Mouse (Mus musculus) kidney, embryonic 16.5 days (tissue): ENCODE data around the gene Myrf. TPM values are rescaled to one million over a fixed set of nuclear protein-coding genes. Genes with fewer than 3 reads are reported as not detected.
"Not testable (repeated sequence)": the region's sequence is repeated elsewhere in the genome, so short reads cannot be mapped to it uniquely, and the experiment has no call there.

Experiments used
- ATAC-seq: fragments of 200-750 bp; cut with Nextera tagmentation; 2 replicates; pipeline ENCODE4 v1.8.0; 2017; ENCODE audit warnings: moderate TSS enrichment; ENCODE audit not compliant: low FRiP score, low TSS enrichment
- H3K27ac ChIP-seq: fragments of 300-500 bp; sonication (generic); 2 replicates; pipeline ENCODE4 v1.5.1; 2014; ENCODE audit warnings: low read length
- H3K27me3 ChIP-seq: fragments of 300-500 bp; sonication (generic); 2 replicates; pipeline ENCODE4 v1.6.1; 2014; ENCODE audit warnings: low read length, control low read depth, mixed read lengths; ENCODE audit not compliant: insufficient read depth
- H3K36me3 ChIP-seq: fragments of 300-500 bp; sonication (generic); 2 replicates; pipeline ENCODE4 v1.6.1; 2014; ENCODE audit warnings: low read length, control low read depth, mixed read lengths; ENCODE audit not compliant: insufficient read depth
- H3K4me1 ChIP-seq: fragments of 300-500 bp; sonication (generic); 2 replicates; pipeline ENCODE4 v1.6.1; 2014; ENCODE audit warnings: low read length, control low read depth, mixed read lengths; ENCODE audit not compliant: insufficient read depth
- H3K4me2 ChIP-seq: fragments of 300-500 bp; sonication (generic); replicated peaks from 2 replicates; pipeline ENCODE4 v1.6.1; 2014; ENCODE audit warnings: low read depth, low read length
- H3K4me3 ChIP-seq: fragments of 300-500 bp; sonication (generic); 2 replicates; pipeline ENCODE4 v1.5.1; 2014; ENCODE audit warnings: mild to moderate bottlenecking, low read length
- H3K9ac ChIP-seq: fragments of 300-500 bp; sonication (generic); replicated peaks from 2 replicates; pipeline ENCODE4 v1.6.1; 2014; ENCODE audit warnings: low read length
- H3K9me3 ChIP-seq: fragments of 300-500 bp; sonication (generic); 2 replicates; pipeline ENCODE4 v1.6.1; 2016; ENCODE audit warnings: low read length, control low read depth
- WGBS: fragments of 180-500 bp; shearing (Covaris S2); extraction: QIAGEN DNeasy Blood & Tissue Kit; methylation state at CpG from one replicate; pipeline ENCODE4 v1.1.7; 2014; 5-methylcytosine and 5-hydroxymethylcytosine counted together
- microRNA-seq: library from miRNA; unstranded; fragments of <30 nt; microRNA quantifications from one replicate; pipeline ENCODE4, GENCODE M21; 2016
- polyA plus RNA-seq: library from polyadenylated mRNA; unstranded; fragments of >200 nt; fragmentation: Nextera tagmentation; extraction: Ambion mirVana; gene quantifications from 2 replicates; pipeline ENCODE4 v1.2.1, GENCODE M21; 2015

Gene Myrf
- polyA plus RNA-seq, 1 experiment from 2014 or later = 3.9 TPM

GRCm38 (mm10) chr19:10165928-10166327 is 74.6 kb downstream of the Myrf start:
- WGBS = 96% methylated on average over 3 of the region's 4 CpGs
- ATAC-seq, H3K36me3 ChIP-seq, H3K9ac ChIP-seq, H3K4me3 ChIP-seq, H3K27me3 ChIP-seq, H3K27ac ChIP-seq, H3K9me3 ChIP-seq, H3K4me2 ChIP-seq, H3K4me1 ChIP-seq: not testable (repeated sequence)

- Histone ChIP-seq H3K4me3 (no peak overlapping the region), H3K36me3 (no peaks in the 10 kb centered on the region), H3K9me3 (no peaks in the 10 kb centered on the region), H3K27me3 (no peaks in the 10 kb centered on the region), H3K9ac (no peak overlapping the region), H3K27ac (no peak overlapping the region), H3K4me2 (no peak overlapping the region), H3K4me1 (no peaks in the 10 kb centered on the region)
- 80% methylated on average over 3 of the region's 3 CpGs for WGBS
- ATAC-seq = no peak
Observed at GRCm38 (mm10) chr19:10163896-10164295, 76.7 kb downstream of the Myrf start.

Small RNAs within 50 kb of the gene (microRNA-seq; reads per million reads assigned to microRNA genes)
- gene Mir6993 = 1.3 reads per million

Other genes with a start within 250 kb of the Myrf start
- gene Best1, start 239.1 kb downstream of the Myrf start, polyA plus RNA-seq = 1.4 and 1.9 TPM in 2 replicates
- 32.0 and 34.6 TPM in 2 replicates for gene Rab3il1, start 239.1 kb downstream of the Myrf start, polyA plus RNA-seq
- 30.1 and 36.5 TPM in 2 replicates for gene Fads3, start 199.2 kb downstream of the Myrf start, polyA plus RNA-seq
- 76.1 and 85.9 TPM in 2 replicates for gene Fads2, start 139.0 kb downstream of the Myrf start, polyA plus RNA-seq
- 95.4 and 100 TPM in 2 replicates for gene Fads1, start 57.9 kb downstream of the Myrf start, polyA plus RNA-seq
- 430 and 433 TPM in 2 replicates for gene Tmem258, start 36.7 kb downstream of the Myrf start, polyA plus RNA-seq
- gene Fen1, start 36.6 kb downstream of the Myrf start, polyA plus RNA-seq = 103 and 107 TPM in 2 replicates
- gene Dagla, start 64.1 kb upstream of the Myrf start, polyA plus RNA-seq = 3.2 and 4.2 TPM in 2 replicates
- 0.96 and 1.6 TPM in 2 replicates for gene Syt7, start 148.3 kb upstream of the Myrf start, polyA plus RNA-seq
- 0.13 and 0.89 TPM in 2 replicates for gene Lrrc10b, start 216.7 kb upstream of the Myrf start, polyA plus RNA-seq
- gene Ppp1r32, start 242.2 kb upstream of the Myrf start, polyA plus RNA-seq = 0.13 TPM in 1 of 2 replicates, not detected in the other